Mouse (Mus musculus) limb, embryonic 15.5 days (tissue): ENCODE measurements at regions not wholly inside any gene's neighbourhood (a gene's known extent, or its start where the extent isn't known, plus 50 kb on each side); places are given as distances from the start of the nearest gene placed in this dataset.

Source experiments
- ATAC-seq: fragments of 200-750 bp; cut with Nextera tagmentation; 2 replicates; pipeline ENCODE4 v1.8.0; 2017; ENCODE audit warnings: low read depth, moderate TSS enrichment; ENCODE audit not compliant: insufficient number of reproducible peaks, low FRiP score, low TSS enrichment
- H3K27ac ChIP-seq: fragments of 300-500 bp; sonication (generic); 2 replicates; pipeline ENCODE4 v1.5.1; 2015; ENCODE audit warnings: moderate library complexity, mild to moderate bottlenecking, inconsistent platforms
- H3K27me3 ChIP-seq: fragments of 300-500 bp; sonication (generic); 2 replicates; pipeline ENCODE4 v1.6.1; 2015; ENCODE audit warnings: inconsistent platforms
- H3K36me3 ChIP-seq: fragments of 300-500 bp; sonication (generic); 2 replicates; pipeline ENCODE4 v1.6.1; 2015; ENCODE audit warnings: inconsistent platforms
- H3K4me1 ChIP-seq: fragments of 300-500 bp; sonication (generic); 2 replicates; pipeline ENCODE4 v1.6.1; 2015; ENCODE audit warnings: inconsistent platforms
- H3K4me2 ChIP-seq: fragments of 300-500 bp; sonication (generic); 2 replicates; pipeline ENCODE4 v1.6.1; 2015; ENCODE audit warnings: mild to moderate bottlenecking, inconsistent platforms
- H3K4me3 ChIP-seq: fragments of 300-500 bp; sonication (generic); 2 replicates; pipeline ENCODE4 v1.5.1; 2015; ENCODE audit warnings: mild to moderate bottlenecking, inconsistent platforms
- H3K9ac ChIP-seq: fragments of 300-500 bp; sonication (generic); 2 replicates; pipeline ENCODE4 v1.6.1; 2015; ENCODE audit warnings: inconsistent platforms
- H3K9me3 ChIP-seq: fragments of 300-500 bp; sonication (generic); 2 replicates; pipeline ENCODE4 v1.6.1; 2016; ENCODE audit warnings: inconsistent platforms
- WGBS: fragments of 180-500 bp; shearing (Covaris S2); methylation state at CpG from one replicate; pipeline ENCODE4 v1.1.7; 2015; 5-methylcytosine and 5-hydroxymethylcytosine counted together

DNA sequence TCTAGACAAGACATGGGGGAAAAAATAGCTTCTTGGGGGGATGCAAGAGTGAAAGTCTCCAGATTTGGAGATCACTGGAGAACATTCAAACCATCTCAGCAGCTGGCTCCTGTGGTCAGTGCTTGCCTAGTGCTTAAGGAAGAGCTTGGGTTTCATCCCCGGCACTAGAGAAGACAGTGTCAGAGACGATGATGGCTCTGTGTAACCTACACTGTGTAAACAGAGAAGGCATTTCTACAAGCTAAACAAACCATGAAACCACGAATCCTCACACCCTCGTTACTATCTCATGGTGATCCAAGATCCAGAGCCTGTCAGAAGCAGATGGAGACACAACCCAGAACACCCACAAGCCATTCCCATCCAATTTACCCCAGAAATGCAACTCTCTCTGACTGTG, 100.5 kb downstream of the Zfp281 start:
- H3K27me3 ChIP-seq: no peaks in the 10 kb centered on the region
- no peak for ATAC-seq
- H3K9ac ChIP-seq: no peak overlapping the region
- H3K27ac ChIP-seq: no peak overlapping the region
- no peaks in the 10 kb centered on the region for H3K4me1 ChIP-seq
- no peaks in the 10 kb centered on the region for H3K36me3 ChIP-seq
- H3K4me2 ChIP-seq: no peak overlapping the region
- H3K4me3 ChIP-seq: no peak overlapping the region
- no peaks in the 10 kb centered on the region for H3K9me3 ChIP-seq
- 42% methylated on average over 4 of the region's 4 CpGs for WGBS

DNA sequence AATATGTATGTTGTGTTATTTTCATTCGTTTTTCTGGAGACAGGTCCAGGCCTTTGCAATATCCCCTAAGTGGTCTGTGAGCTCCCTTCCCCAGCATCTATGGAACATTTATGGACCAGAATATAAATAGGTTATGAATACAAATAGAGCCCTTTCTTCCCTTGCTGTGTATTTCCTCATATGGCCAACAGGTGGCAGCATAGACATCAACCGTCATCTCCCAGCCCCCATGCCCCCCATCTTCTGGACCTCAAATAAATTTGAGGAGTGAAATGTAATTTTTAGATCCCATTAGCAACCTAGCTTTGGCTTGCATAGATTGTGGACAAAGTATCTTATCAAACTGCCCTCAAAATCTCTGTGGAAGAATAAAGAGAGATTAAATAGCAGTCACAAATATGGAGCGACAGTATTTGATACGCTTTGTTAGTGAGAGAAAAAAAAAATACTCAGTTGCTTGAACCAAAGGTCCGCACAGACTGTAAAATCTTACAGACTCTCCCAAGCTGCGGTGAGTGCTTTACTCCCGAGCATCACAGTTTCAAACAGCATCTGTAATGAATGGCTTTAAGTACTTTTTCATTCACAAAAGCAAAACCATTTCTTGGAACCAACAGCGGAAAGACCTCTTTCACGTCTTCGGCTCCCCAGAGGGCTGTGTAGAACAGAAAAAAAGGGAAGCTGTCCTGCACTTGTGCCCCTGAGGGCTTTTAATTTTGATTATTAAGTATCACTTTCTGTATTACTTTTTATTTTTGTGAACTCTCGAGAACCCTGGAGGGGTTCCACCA, 101.6 kb downstream of the Zfp281 start:
- Histone ChIP-seq H3K4me2 (no peak overlapping the region), H3K27ac (no peak overlapping the region), H3K4me1 (peaks cover 7% of the 10 kb centered on the region; the same call in 1 of the 2 replicates), H3K9me3 (no peaks in the 10 kb centered on the region), H3K9ac (no peak overlapping the region), H3K27me3 (no peaks in the 10 kb centered on the region), H3K4me3 (no peak overlapping the region), H3K36me3 (no peaks in the 10 kb centered on the region)
- WGBS: 49% methylated on average over 11 of the region's 11 CpGs
- no peak for ATAC-seq

DNA sequence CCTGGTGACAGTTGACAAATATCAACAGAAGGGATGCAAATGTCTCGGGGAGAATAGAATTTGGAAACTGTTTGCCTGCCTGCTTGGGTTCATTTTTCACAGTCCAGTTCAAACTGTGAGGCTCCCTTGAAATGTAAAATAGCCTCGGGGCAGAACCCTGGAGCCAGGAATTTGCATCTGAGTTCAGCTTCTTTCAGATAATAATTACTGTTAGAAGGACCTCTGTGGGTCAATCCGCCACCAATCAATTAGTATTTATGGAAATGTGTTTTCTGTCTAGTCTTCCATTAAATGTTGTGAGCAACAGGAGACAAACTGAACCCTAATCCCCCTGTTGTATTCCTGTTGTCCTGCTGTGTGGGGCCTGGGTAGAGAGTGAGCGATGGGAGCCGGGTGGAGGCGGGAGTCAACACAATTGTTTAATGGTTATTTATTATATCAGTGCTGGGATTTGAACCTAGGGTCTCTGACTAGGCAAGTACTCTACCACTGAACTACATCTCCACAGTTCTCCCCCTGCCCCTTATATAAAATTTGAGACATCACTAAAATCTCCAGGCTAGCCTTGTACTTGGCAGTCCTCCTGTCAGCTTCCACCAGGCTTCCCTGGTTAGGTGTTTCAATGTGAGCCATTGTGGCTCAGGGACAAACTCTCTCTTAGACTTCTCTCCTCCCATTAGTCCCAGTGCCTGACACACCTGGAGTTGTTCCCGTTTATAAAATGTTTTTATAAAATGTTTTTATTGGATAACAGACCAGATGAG, 103.3 kb downstream of the Zfp281 start:
- Histone ChIP-seq H3K36me3 (no peaks in the 10 kb centered on the region), H3K27me3 (no peaks in the 10 kb centered on the region), H3K4me1 (peaks cover 7% of the 10 kb centered on the region; the same call in 1 of the 2 replicates), H3K27ac (no peak overlapping the region), H3K9ac (no peak overlapping the region), H3K4me3 (no peak overlapping the region), H3K9me3 (no peaks in the 10 kb centered on the region), H3K4me2 (no peak overlapping the region)
- no peak for ATAC-seq
- 46% methylated on average over 7 of the region's 7 CpGs for WGBS

DNA sequence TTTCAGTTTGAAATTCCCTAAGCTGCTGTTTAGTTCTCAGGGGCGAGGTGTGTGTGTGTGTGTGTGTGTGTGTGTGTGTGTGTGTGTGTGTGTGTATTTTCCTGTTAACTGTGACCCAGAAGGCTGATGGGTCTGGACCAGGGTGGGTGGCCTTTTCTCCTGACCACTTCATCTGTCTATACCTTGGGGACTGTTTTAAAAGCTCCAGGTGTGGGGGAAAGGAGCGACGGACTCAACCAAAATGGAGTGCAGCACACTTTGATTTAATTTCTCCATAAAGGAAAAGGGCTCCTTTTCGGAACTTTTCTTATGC, 103.9 kb downstream of the Zfp281 start:
- H3K4me3 ChIP-seq: no peak overlapping the region
- H3K4me2 ChIP-seq: no peak overlapping the region
- no peak overlapping the region for H3K9ac ChIP-seq
- H3K27me3 ChIP-seq: no peaks in the 10 kb centered on the region
- 42% methylated on average over 4 of the region's 4 CpGs for WGBS
- peaks cover 7% of the 10 kb centered on the region; the same call in 1 of the 2 replicates for H3K4me1 ChIP-seq
- no peaks in the 10 kb centered on the region for H3K36me3 ChIP-seq
- no peak overlapping the region for H3K27ac ChIP-seq
- ATAC-seq: no peak
- no peaks in the 10 kb centered on the region for H3K9me3 ChIP-seq

DNA sequence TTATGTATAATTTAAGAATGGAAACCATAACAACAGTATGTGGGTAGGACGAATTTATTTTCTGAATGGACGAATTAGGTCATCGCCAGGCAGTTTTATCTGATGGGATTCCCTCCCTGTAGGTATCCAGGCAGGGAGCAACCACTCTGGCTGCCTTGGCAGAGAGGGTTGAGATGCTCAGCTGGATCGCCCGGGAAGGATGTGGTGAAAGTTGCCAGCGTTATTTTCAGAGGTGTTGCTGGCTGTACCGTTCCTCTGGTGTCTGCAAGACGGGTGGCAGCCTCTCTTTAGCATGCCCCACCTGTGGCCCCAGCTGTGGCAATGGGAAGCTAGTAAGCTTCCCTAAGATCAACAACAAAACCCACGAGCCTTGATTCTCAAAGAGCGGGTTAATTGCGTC, 105.9 kb downstream of the Zfp281 start:
- Histone ChIP-seq H3K4me2 (no peak overlapping the region), H3K27ac (no peak overlapping the region), H3K9me3 (no peaks in the 10 kb centered on the region), H3K36me3 (no peaks in the 10 kb centered on the region), H3K27me3 (no peaks in the 10 kb centered on the region), H3K4me1 (peaks cover 7% of the 10 kb centered on the region; the same call in 1 of the 2 replicates), H3K9ac (no peak overlapping the region), H3K4me3 (no peak overlapping the region)
- WGBS: 45% methylated on average over 11 of the region's 11 CpGs
- ATAC-seq: no peak

DNA sequence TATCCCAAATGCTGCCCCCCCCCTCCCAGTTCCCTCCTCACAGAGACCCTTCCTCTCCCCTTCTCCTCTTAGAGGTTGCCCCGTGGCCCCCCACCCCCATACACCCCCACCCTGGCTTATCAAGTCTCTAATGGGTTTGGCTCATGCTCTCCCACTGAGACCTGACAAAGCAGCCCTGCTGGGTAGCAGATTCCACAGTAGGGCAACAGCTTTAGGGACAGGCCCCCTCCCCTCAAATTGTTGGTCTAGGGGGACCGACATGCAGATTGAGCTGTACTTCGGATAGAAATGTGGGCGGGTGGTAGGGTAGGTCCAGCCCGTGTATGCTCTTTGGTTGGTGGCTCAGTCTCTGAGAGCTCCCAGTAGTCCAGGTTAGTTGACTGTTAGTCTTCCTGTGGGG, 113.3 kb downstream of the Zfp281 start:
- Histone ChIP-seq H3K27me3 (no peaks in the 10 kb centered on the region), H3K4me2 (no peak overlapping the region), H3K36me3 (no peaks in the 10 kb centered on the region), H3K9me3 (no peaks in the 10 kb centered on the region), H3K4me1 (no peaks in the 10 kb centered on the region), H3K27ac (no peak overlapping the region), H3K9ac (no peak overlapping the region), H3K4me3 (no peak overlapping the region)
- no peak for ATAC-seq
- WGBS: 40% methylated on average over 5 of the region's 5 CpGs

DNA sequence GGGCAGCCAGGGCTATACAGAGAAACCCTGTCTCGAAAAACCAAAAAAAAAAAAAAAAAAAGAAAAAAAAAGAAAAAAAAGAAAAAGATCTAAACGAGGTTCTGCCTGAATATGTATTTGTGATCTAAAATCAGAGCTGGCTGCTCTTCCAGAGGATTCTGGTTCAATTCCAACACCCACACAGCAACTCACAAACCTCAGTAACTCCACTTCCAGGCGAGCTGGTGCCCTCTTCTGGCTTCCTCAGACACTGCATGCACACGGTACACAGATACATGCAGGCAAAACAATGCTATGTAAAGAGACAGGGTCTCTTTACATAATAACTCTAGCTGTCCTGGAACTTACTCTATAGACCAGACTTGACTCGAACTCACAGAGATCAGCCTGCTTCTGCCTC, 114.8 kb downstream of the Zfp281 start:
- WGBS: 84% methylated on average over 5 of the region's 5 CpGs
- Histone ChIP-seq H3K36me3 (no peaks in the 10 kb centered on the region), H3K4me2 (no peak overlapping the region), H3K4me1 (no peaks in the 10 kb centered on the region), H3K27me3 (no peaks in the 10 kb centered on the region), H3K9ac (no peak overlapping the region), H3K9me3 (no peaks in the 10 kb centered on the region), H3K4me3 (no peak overlapping the region), H3K27ac (no peak overlapping the region)
- ATAC-seq: no peak

DNA sequence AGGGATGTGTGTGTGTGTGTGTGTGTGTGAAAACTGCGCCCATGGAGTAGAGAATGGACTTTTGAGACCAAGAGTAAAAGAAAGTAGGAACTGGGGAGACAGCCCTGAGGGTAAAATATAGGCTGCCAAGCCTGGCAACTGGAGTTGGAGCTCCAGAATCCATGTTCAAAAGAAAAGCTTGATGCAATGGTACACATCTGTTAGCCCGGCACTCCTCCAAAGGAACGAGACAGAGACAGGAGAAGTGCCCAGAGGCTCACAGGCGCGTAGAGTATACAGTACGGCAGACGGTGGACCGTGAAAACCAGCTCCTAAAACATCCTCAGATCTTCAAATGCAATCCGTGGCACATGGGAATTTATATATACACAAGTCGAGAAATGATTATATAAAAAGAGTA, 116.4 kb downstream of the Zfp281 start:
- no peak for ATAC-seq
- H3K27ac ChIP-seq: no peak overlapping the region
- no peak overlapping the region for H3K4me3 ChIP-seq
- no peaks in the 10 kb centered on the region for H3K27me3 ChIP-seq
- no peaks in the 10 kb centered on the region for H3K36me3 ChIP-seq
- H3K9me3 ChIP-seq: no peaks in the 10 kb centered on the region
- H3K9ac ChIP-seq: no peak overlapping the region
- 70% methylated on average over 10 of the region's 10 CpGs for WGBS
- no peaks in the 10 kb centered on the region for H3K4me1 ChIP-seq
- no peak overlapping the region for H3K4me2 ChIP-seq

DNA sequence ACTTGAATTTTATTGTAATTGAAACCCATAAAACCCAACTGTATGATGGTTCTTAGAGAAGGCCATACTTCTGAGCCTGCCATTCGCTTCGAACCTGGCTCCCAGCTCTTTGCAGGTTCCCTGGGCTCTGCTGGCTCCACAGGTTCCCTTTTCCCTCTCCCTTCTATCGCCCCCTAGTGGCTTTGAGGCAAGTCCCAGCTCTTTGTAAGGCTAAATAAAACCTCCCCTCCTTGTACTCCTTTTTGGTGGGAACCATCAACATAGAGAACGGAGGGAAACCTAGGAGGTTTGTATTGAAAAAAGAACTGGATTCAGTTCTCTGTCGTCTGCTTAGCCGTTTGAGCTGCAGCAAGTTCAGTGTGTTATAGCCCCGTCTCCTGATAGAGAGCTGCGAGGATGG, 124.5 kb downstream of the Zfp281 start:
- no peak overlapping the region for H3K27ac ChIP-seq
- no peaks in the 10 kb centered on the region for H3K4me1 ChIP-seq
- H3K27me3 ChIP-seq: no peaks in the 10 kb centered on the region
- no peaks in the 10 kb centered on the region for H3K36me3 ChIP-seq
- H3K4me2 ChIP-seq: no peak overlapping the region
- H3K9ac ChIP-seq: no peak overlapping the region
- no peaks in the 10 kb centered on the region for H3K9me3 ChIP-seq
- WGBS: 57% methylated on average over 8 of the region's 8 CpGs
- no peak overlapping the region for H3K4me3 ChIP-seq
- ATAC-seq: no peak

DNA sequence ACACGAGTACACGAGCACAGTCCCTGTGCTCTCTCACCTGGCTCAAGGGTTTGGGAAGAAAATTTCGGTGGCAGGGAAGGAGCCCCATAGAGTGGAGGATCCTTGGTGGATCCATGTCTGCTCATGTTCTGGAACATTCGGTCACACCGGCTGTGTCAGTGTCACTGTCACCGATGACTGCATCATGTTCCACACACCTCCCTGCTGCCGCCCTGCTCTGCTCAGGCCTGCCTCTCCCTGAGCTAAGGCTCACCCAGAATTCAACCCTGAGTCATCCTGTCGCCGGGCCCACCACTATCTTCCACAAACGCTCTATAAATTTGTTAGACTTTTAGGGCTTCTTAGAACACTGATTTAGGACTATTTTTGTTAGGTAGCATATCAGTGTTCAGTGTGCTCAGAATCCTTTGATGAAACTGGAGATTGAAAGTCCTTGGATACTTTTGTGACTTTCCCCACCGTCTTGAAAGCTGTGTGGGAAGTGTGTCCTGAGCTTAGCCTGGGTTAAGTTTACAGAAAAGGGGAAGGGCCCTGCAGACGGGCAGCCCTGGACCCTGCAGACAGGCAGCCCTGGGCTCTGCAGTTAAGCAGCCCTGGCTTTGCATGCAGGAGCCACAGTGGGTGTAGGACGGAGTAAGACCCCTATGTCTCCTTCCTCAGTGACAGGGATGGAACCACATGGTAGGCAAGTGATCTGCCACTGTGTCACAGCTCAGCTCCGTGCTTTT, 126.9 kb downstream of the Zfp281 start:
- Histone ChIP-seq H3K4me2 (no peak overlapping the region), H3K27me3 (no peaks in the 10 kb centered on the region), H3K9me3 (no peaks in the 10 kb centered on the region), H3K36me3 (no peaks in the 10 kb centered on the region), H3K9ac (no peak overlapping the region), H3K27ac (no peak overlapping the region), H3K4me3 (no peak overlapping the region), H3K4me1 (no peaks in the 10 kb centered on the region)
- 74% methylated on average over 14 of the region's 14 CpGs for WGBS
- no peak for ATAC-seq

DNA sequence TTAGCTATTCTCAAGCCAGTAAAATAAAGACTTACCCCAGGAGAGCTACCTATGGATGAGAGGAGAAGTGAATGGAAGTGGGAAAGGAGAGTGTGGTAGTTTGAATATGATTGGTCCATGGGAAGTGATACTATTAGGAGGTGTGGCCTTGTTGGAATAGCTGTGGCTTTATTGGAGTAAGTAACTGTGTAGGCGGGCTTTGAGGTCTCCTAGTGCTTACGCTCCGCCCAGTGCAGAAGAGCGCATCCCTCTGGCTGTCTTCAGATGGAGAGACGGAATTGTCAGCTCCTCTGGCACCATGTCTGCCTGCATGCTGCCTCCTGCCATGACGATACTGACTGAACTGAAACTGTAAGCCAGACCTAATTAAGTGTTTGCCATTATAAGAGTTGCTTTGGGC, 129.6 kb downstream of the Zfp281 start:
- WGBS: 94% methylated on average over 6 of the region's 6 CpGs
- Histone ChIP-seq H3K4me3 (no peak overlapping the region), H3K9ac (no peak overlapping the region), H3K36me3 (no peaks in the 10 kb centered on the region), H3K27me3 (no peaks in the 10 kb centered on the region), H3K4me2 (no peak overlapping the region), H3K9me3 (no peaks in the 10 kb centered on the region), H3K4me1 (no peaks in the 10 kb centered on the region), H3K27ac (no peak overlapping the region)
- no peak for ATAC-seq

DNA sequence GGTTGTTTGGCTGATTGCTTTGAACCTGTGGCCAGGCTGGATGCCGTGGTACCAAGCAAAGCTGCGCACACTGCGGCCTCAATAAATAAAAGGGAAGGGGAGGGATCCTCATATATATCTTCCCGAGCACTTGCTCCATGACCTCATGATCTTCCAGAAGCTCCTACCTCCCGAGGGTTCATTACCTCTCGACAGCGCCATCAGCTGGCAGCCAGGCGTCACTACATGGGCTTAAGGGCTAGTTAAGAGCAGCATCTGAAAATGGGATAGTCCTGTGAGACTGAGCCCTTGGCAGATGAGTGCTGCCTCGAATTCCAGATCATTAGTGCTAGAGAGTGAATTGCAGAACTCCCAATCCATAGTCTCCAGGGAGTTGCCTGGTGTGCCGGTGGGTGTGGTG, 134.0 kb downstream of the Zfp281 start:
- Histone ChIP-seq H3K4me2 (no peak overlapping the region), H3K36me3 (no peaks in the 10 kb centered on the region), H3K4me1 (no peaks in the 10 kb centered on the region), H3K27ac (no peak overlapping the region), H3K4me3 (no peak overlapping the region), H3K9ac (no peak overlapping the region), H3K9me3 (no peaks in the 10 kb centered on the region), H3K27me3 (no peaks in the 10 kb centered on the region)
- WGBS: 68% methylated on average over 10 of the region's 10 CpGs
- no peak for ATAC-seq
